Mouse (Mus musculus): ENCODE results near the gene Rab3d.

GRCm38 (mm10) chr9:21937711-21938175 is 19.8 kb upstream of the Rab3d start:
- no peak for TF ChIP-seq CTCF (IDR thresholded peaks at IDR 0.05; ENCODE audit: low read depth)
- no peak for TF ChIP-seq EP300 (IDR thresholded peaks at IDR 0.05; ENCODE audit: low read depth)
